Mouse (Mus musculus) forebrain, embryonic 14.5 days (tissue): ENCODE measurements at regions not wholly inside any gene's neighbourhood (a gene's known extent, or its start where the extent isn't known, plus 50 kb on each side); places are given as distances from the start of the nearest gene placed in this dataset.
A peak's percentile ranks its signal among the peaks of the same experiment; 100 is the strongest.

Experiments
- ATAC-seq: fragments of 200-750 bp; cut with Nextera tagmentation; 2 replicates; pipeline ENCODE4 v1.8.0; 2017; ENCODE audit warnings: mild to moderate bottlenecking, moderate library complexity
- DNase-seq: peaks from one replicate; pipeline ENCODE4 v3.0.0-alpha.2; 2015; ENCODE audit warnings: low spot score
- H3K27ac ChIP-seq: fragments of 300-500 bp; sonication (generic); 2 replicates; pipeline ENCODE4 v1.5.1; 2014; ENCODE audit warnings: low read depth, mild to moderate bottlenecking, control low read depth, low read length, moderate library complexity
- H3K27me3 ChIP-seq: fragments of 300-500 bp; sonication (generic); replicated peaks from 2 replicates; pipeline ENCODE4 v1.6.1; 2014; ENCODE audit warnings: low read length, control low read depth, mixed read lengths; ENCODE audit not compliant: control insufficient read depth, insufficient read depth
- H3K36me3 ChIP-seq: fragments of 300-500 bp; sonication (generic); 2 replicates; pipeline ENCODE4 v1.6.1; 2014; ENCODE audit warnings: low read length, control low read depth; ENCODE audit not compliant: control insufficient read depth, insufficient read depth
- H3K4me1 ChIP-seq: fragments of 300-500 bp; sonication (generic); 2 replicates; pipeline ENCODE4 v1.6.1; 2014; ENCODE audit warnings: antibody characterized with exemption, low read length, control low read depth; ENCODE audit not compliant: control insufficient read depth, insufficient read depth
- H3K4me2 ChIP-seq: fragments of 300-500 bp; sonication (generic); 2 replicates; pipeline ENCODE4 v1.6.1; 2014; ENCODE audit warnings: mild to moderate bottlenecking, control low read depth, low read length
- H3K4me3 ChIP-seq: fragments of 300-500 bp; sonication (generic); 2 replicates; pipeline ENCODE4 v1.5.1; 2014; ENCODE audit warnings: low read depth, low read length, control low read depth
- H3K9ac ChIP-seq: fragments of 300-500 bp; sonication (generic); 2 replicates; pipeline ENCODE4 v1.6.1; 2014; ENCODE audit warnings: mild to moderate bottlenecking, low read length, control low read depth, moderate library complexity
- H3K9me3 ChIP-seq: fragments of 300-500 bp; sonication (generic); replicated peaks from 2 replicates; pipeline ENCODE4 v1.6.1; 2016; ENCODE audit warnings: low read length, control low read depth, mixed read lengths; ENCODE audit not compliant: control insufficient read depth
- WGBS: fragments of 180-500 bp; shearing (Covaris S2); extraction: QIAGEN DNeasy Blood & Tissue Kit; methylation state at CpG from one replicate; pipeline ENCODE4 v1.1.7; 2014; 5-methylcytosine and 5-hydroxymethylcytosine counted together

- H3K4me2 ChIP-seq: no peak overlapping the region
- WGBS: 98% methylated on average over 2 of the region's 2 CpGs
- no peaks in the 10 kb centered on the region for H3K9me3 ChIP-seq
- no peak overlapping the region for H3K4me3 ChIP-seq
- H3K27me3 ChIP-seq: no peaks in the 10 kb centered on the region
- H3K4me1 ChIP-seq: no peaks in the 10 kb centered on the region
- H3K36me3 ChIP-seq: no peaks in the 10 kb centered on the region
- ATAC-seq (no peak), DNase-seq (no peak)
- H3K27ac ChIP-seq: no peak overlapping the region
- H3K9ac ChIP-seq: no peak overlapping the region
Observed at GRCm38 (mm10) chr12:58454828-58455227, 185.7 kb upstream of the Clec14a start.

- Histone ChIP-seq H3K4me1 (no peaks in the 10 kb centered on the region), H3K9ac (no peak overlapping the region), H3K9me3 (no peaks in the 10 kb centered on the region), H3K27ac (no peak overlapping the region), H3K36me3 (no peaks in the 10 kb centered on the region), H3K27me3 (no peaks in the 10 kb centered on the region), H3K4me3 (no peak overlapping the region), H3K4me2 (no peak overlapping the region)
- no peak for ATAC-seq
- WGBS: 73% methylated on average over 3 of the region's 3 CpGs
- DNase-seq: peak; percentile 19
Observed at GRCm38 (mm10) chr12:58443007-58443406, 173.9 kb upstream of the Clec14a start.

- WGBS: 88% methylated on average over 2 of the region's 2 CpGs
- DNase-seq (no peak), ATAC-seq (no peak)
Observed at GRCm38 (mm10) chr12:58441962-58442361, 172.9 kb upstream of the Clec14a start.

GRCm38 (mm10) chr12:58440666-58441065, 171.6 kb upstream of the Clec14a start:
- Histone ChIP-seq H3K9ac (no peak overlapping the region), H3K4me3 (no peak overlapping the region), H3K27ac (no peak overlapping the region), H3K9me3 (no peaks in the 10 kb centered on the region), H3K4me1 (no peaks in the 10 kb centered on the region), H3K27me3 (no peaks in the 10 kb centered on the region), H3K4me2 (no peak overlapping the region), H3K36me3 (no peaks in the 10 kb centered on the region)
- ATAC-seq (no peak), DNase-seq (no peak)

More at GRCm38 (mm10) chr12:58441962-58442361, 172.9 kb upstream of the Clec14a start:
- Histone ChIP-seq H3K9ac (no peak overlapping the region), H3K4me3 (no peak overlapping the region), H3K36me3 (no peaks in the 10 kb centered on the region), H3K4me1 (no peaks in the 10 kb centered on the region), H3K4me2 (no peak overlapping the region), H3K27ac (no peak overlapping the region), H3K9me3 (no peaks in the 10 kb centered on the region), H3K27me3 (no peaks in the 10 kb centered on the region)

- Histone ChIP-seq H3K9ac (no peak overlapping the region), H3K27me3 (no peaks in the 10 kb centered on the region), H3K4me3 (no peak overlapping the region), H3K9me3 (no peaks in the 10 kb centered on the region), H3K4me1 (peaks cover 5% of the 10 kb centered on the region), H3K36me3 (no peaks in the 10 kb centered on the region), H3K4me2 (no peak overlapping the region), H3K27ac (no peak overlapping the region)
- WGBS: 82% methylated on average over 6 of the region's 6 CpGs
- no peak for ATAC-seq
- DNase-seq: no peak
Observed at GRCm38 (mm10) chr12:58437031-58437430, 167.9 kb upstream of the Clec14a start.

GRCm38 (mm10) chr12:58434504-58434903, 165.4 kb upstream of the Clec14a start:
- peak; percentile 49 for DNase-seq
- WGBS: 45% methylated on average over 5 of the region's 5 CpGs
- no peak overlapping the region for H3K4me2 ChIP-seq
- H3K4me3 ChIP-seq: no peak overlapping the region
- no peaks in the 10 kb centered on the region for H3K36me3 ChIP-seq
- H3K4me1 ChIP-seq: peaks cover 5% of the 10 kb centered on the region
- no peak overlapping the region for H3K9ac ChIP-seq
- H3K9me3 ChIP-seq: no peaks in the 10 kb centered on the region
- no peaks in the 10 kb centered on the region for H3K27me3 ChIP-seq
- ATAC-seq: no peak
- no peak overlapping the region for H3K27ac ChIP-seq

- 51% methylated on average over 5 of the region's 5 CpGs for WGBS
- H3K4me1 ChIP-seq: peaks cover 5% of the 10 kb centered on the region
- H3K9me3 ChIP-seq: no peaks in the 10 kb centered on the region
- no peak; the same call in 1 of the 2 replicates for ATAC-seq
- no peaks in the 10 kb centered on the region for H3K27me3 ChIP-seq
- no peaks in the 10 kb centered on the region for H3K36me3 ChIP-seq
- no peak overlapping the region for H3K4me3 ChIP-seq
- no peak overlapping the region for H3K4me2 ChIP-seq
- H3K9ac ChIP-seq: no peak overlapping the region
- DNase-seq: peak; percentile 13
- no peak overlapping the region for H3K27ac ChIP-seq
Observed at GRCm38 (mm10) chr12:58429929-58430328, 160.8 kb upstream of the Clec14a start.

- Histone ChIP-seq H3K27ac (no peak overlapping the region), H3K27me3 (no peaks in the 10 kb centered on the region), H3K4me3 (no peak overlapping the region), H3K36me3 (no peaks in the 10 kb centered on the region), H3K4me2 (no peak overlapping the region), H3K4me1 (no peaks in the 10 kb centered on the region), H3K9ac (no peak overlapping the region), H3K9me3 (no peaks in the 10 kb centered on the region)
- ATAC-seq (no peak), DNase-seq (no peak)
- 93% methylated on average over 6 of the region's 6 CpGs for WGBS
Observed at GRCm38 (mm10) chr12:58426758-58427157, 157.7 kb upstream of the Clec14a start.

- Histone ChIP-seq H3K9ac (no peak overlapping the region), H3K27me3 (no peaks in the 10 kb centered on the region), H3K4me2 (no peak overlapping the region), H3K27ac (no peak overlapping the region), H3K9me3 (no peaks in the 10 kb centered on the region), H3K4me1 (no peaks in the 10 kb centered on the region), H3K36me3 (no peaks in the 10 kb centered on the region), H3K4me3 (no peak overlapping the region)
- no peak for DNase-seq
- WGBS: 81% methylated on average over 4 of the region's 4 CpGs
- no peak for ATAC-seq
Observed at GRCm38 (mm10) chr12:58425961-58426360, 156.9 kb upstream of the Clec14a start.
